Mouse (Mus musculus): ENCODE measurements around the gene Cdt1. TPM values are rescaled to one million over a fixed set of nuclear protein-coding genes. Genes with fewer than 3 reads are reported as not detected.

The Cdt1 gene
- polyA plus RNA-seq, 1 experiment = 97.5 TPM

GRCm38 (mm10) chr8:122574667-122575251 is 6.9 kb downstream of the Cdt1 start:
- Histone ChIP-seq H3K36me3 (ENCODE audit: control insufficient read depth) (peaks cover 56% of the 10 kb centered on the region), H3K9me3 (ENCODE audit: control insufficient read depth, low read length) (no peaks in the 10 kb centered on the region; the same call in 1 of the 2 replicates), H3K4me3 (replicated peaks) (peak overlapping the region; percentile 79), H3K27me3 (ENCODE audit: control insufficient read depth) (peaks cover 7% of the 10 kb centered on the region), H3K4me1 (ENCODE audit: control insufficient read depth) (peaks cover 76% of the 10 kb centered on the region)
- TF ChIP-seq TAL1 (IDR thresholded peaks at IDR 0.05; ENCODE audit: low read length) (no peak), GATA1 (IDR thresholded peaks at IDR 0.05; ENCODE audit: low read length) (no peak)

- no peak for TF ChIP-seq GATA1 (IDR thresholded peaks at IDR 0.05; ENCODE audit: low read length)
- Histone ChIP-seq H3K36me3 (ENCODE audit: control insufficient read depth) (peaks cover 51% of the 10 kb centered on the region), H3K9me3 (ENCODE audit: control insufficient read depth, low read length) (no peaks in the 10 kb centered on the region; the same call in 1 of the 2 replicates), H3K27me3 (ENCODE audit: control insufficient read depth) (peaks cover 9% of the 10 kb centered on the region), H3K4me1 (ENCODE audit: control insufficient read depth) (peaks cover 71% of the 10 kb centered on the region), H3K4me3 (replicated peaks) (peak overlapping the region; percentile 79)
Observed at GRCm38 (mm10) chr8:122575286-122575685, 7.5 kb downstream of the Cdt1 start.

- peak overlapping the region; percentile 79 for H3K4me3 ChIP-seq (replicated peaks)
- TF ChIP-seq GATA1 (IDR thresholded peaks at IDR 0.05; ENCODE audit: low read length) (no peak), TAL1 (IDR thresholded peaks at IDR 0.05; ENCODE audit: low read length) (no peak)
- peaks cover 44% of the 10 kb centered on the region for H3K36me3 ChIP-seq (ENCODE audit: control insufficient read depth)
- peaks cover 10% of the 10 kb centered on the region for H3K27me3 ChIP-seq (ENCODE audit: control insufficient read depth)
- no peaks in the 10 kb centered on the region for H3K9me3 ChIP-seq (ENCODE audit: control insufficient read depth, low read length)
- peaks cover 64% of the 10 kb centered on the region for H3K4me1 ChIP-seq (ENCODE audit: control insufficient read depth)
Observed at GRCm38 (mm10) chr8:122575735-122576647, 8.2 kb downstream of the Cdt1 start.

GRCm38 (mm10) chr8:122576648-122577022 is 8.8 kb downstream of the Cdt1 start, which contains the start of gene Aprt:
Aprt (minus strand) TSS chr8:122576909.
- Histone ChIP-seq H3K4me3 (replicated peaks) (peak within 1 kb of the TSS; percentile 79), H3K4me1 (ENCODE audit: control insufficient read depth) (peaks cover 58% of the 10 kb centered on the region), H3K27me3 (ENCODE audit: control insufficient read depth) (peaks cover 11% of the 10 kb centered on the region), H3K9me3 (ENCODE audit: control insufficient read depth, low read length) (no peaks in the 10 kb centered on the region), H3K36me3 (ENCODE audit: control insufficient read depth) (peaks cover 37% of the 10 kb centered on the region)
- TF ChIP-seq GATA1 (IDR thresholded peaks at IDR 0.05; ENCODE audit: low read length) (no peak), TAL1 (IDR thresholded peaks at IDR 0.05; ENCODE audit: low read length) (no peak)

- no peaks in the 10 kb centered on the region for H3K9me3 ChIP-seq (ENCODE audit: control insufficient read depth, low read length)
- TF ChIP-seq GATA1 (IDR thresholded peaks at IDR 0.05; ENCODE audit: low read length) (no peak), TAL1 (IDR thresholded peaks at IDR 0.05; ENCODE audit: low read length) (no peak)
- H3K4me1 ChIP-seq (ENCODE audit: control insufficient read depth) = peaks cover 53% of the 10 kb centered on the region
- peaks cover 11% of the 10 kb centered on the region; the same call in 1 of the 2 replicates for H3K27me3 ChIP-seq (ENCODE audit: control insufficient read depth)
- peak overlapping the region; percentile 79 for H3K4me3 ChIP-seq (replicated peaks)
- peaks cover 33% of the 10 kb centered on the region for H3K36me3 ChIP-seq (ENCODE audit: control insufficient read depth)
Observed at GRCm38 (mm10) chr8:122577116-122577515, 9.3 kb downstream of the Cdt1 start.

GRCm38 (mm10) chr8:122579196-122579595 is 11.4 kb downstream of the Cdt1 start:
- Histone ChIP-seq H3K4me1 (ENCODE audit: control insufficient read depth) (peaks cover 32% of the 10 kb centered on the region), H3K36me3 (ENCODE audit: control insufficient read depth) (peaks cover 12% of the 10 kb centered on the region), H3K27me3 (ENCODE audit: control insufficient read depth) (peaks cover 12% of the 10 kb centered on the region; the same call in 1 of the 2 replicates), H3K9me3 (ENCODE audit: control insufficient read depth, low read length) (no peaks in the 10 kb centered on the region), H3K4me3 (replicated peaks) (no peak overlapping the region)
- TF ChIP-seq TAL1 (IDR thresholded peaks at IDR 0.05; ENCODE audit: low read length) = no peak
- TF ChIP-seq GATA1 (IDR thresholded peaks at IDR 0.05; ENCODE audit: low read length) = no peak

- peaks cover 15% of the 10 kb centered on the region for H3K4me1 ChIP-seq (ENCODE audit: control insufficient read depth)
- H3K4me3 ChIP-seq (replicated peaks) = no peak overlapping the region
- H3K27me3 ChIP-seq (ENCODE audit: control insufficient read depth) = peaks cover 18% of the 10 kb centered on the region
- TF ChIP-seq GATA1 (IDR thresholded peaks at IDR 0.05; ENCODE audit: low read length) = no peak
- no peak for TF ChIP-seq TAL1 (IDR thresholded peaks at IDR 0.05; ENCODE audit: low read length)
- no peaks in the 10 kb centered on the region for H3K36me3 ChIP-seq (ENCODE audit: control insufficient read depth)
- no peaks in the 10 kb centered on the region for H3K9me3 ChIP-seq (ENCODE audit: control insufficient read depth, low read length)
Observed at GRCm38 (mm10) chr8:122580926-122581325, 13.1 kb downstream of the Cdt1 start.

- Histone ChIP-seq H3K4me1 (ENCODE audit: control insufficient read depth) (no peaks in the 10 kb centered on the region), H3K36me3 (ENCODE audit: control insufficient read depth) (no peaks in the 10 kb centered on the region), H3K9me3 (ENCODE audit: control insufficient read depth, low read length) (no peaks in the 10 kb centered on the region), H3K27me3 (ENCODE audit: control insufficient read depth) (peaks cover 9% of the 10 kb centered on the region), H3K4me3 (replicated peaks) (no peak overlapping the region)
- TF ChIP-seq GATA1 (IDR thresholded peaks at IDR 0.05; ENCODE audit: low read length) = no peak
- no peak for TF ChIP-seq TAL1 (IDR thresholded peaks at IDR 0.05; ENCODE audit: low read length)
Observed at GRCm38 (mm10) chr8:122584981-122585380, 17.2 kb downstream of the Cdt1 start.

GRCm38 (mm10) chr8:122585411-122585891 is 17.6 kb downstream of the Cdt1 start:
- H3K9me3 ChIP-seq (ENCODE audit: control insufficient read depth, low read length) = no peaks in the 10 kb centered on the region
- no peaks in the 10 kb centered on the region for H3K4me1 ChIP-seq (ENCODE audit: control insufficient read depth)
- TF ChIP-seq TAL1 (IDR thresholded peaks at IDR 0.05; ENCODE audit: low read length) (no peak), GATA1 (IDR thresholded peaks at IDR 0.05; ENCODE audit: low read length) (no peak)
- H3K4me3 ChIP-seq (replicated peaks) = no peak overlapping the region
- H3K36me3 ChIP-seq (ENCODE audit: control insufficient read depth) = no peaks in the 10 kb centered on the region
- H3K27me3 ChIP-seq (ENCODE audit: control insufficient read depth) = peaks cover 9% of the 10 kb centered on the region

Data from erythroblast, embryonic 14.5 days (primary cell).